Mouse (Mus musculus): Measurements from ENCODE around the gene Zfp983.
"Not testable (repeated sequence)": the region's sequence is repeated elsewhere in the genome, so short reads cannot be mapped to it uniquely, and the experiment has no call there.

Gene Zfp983

DNA sequence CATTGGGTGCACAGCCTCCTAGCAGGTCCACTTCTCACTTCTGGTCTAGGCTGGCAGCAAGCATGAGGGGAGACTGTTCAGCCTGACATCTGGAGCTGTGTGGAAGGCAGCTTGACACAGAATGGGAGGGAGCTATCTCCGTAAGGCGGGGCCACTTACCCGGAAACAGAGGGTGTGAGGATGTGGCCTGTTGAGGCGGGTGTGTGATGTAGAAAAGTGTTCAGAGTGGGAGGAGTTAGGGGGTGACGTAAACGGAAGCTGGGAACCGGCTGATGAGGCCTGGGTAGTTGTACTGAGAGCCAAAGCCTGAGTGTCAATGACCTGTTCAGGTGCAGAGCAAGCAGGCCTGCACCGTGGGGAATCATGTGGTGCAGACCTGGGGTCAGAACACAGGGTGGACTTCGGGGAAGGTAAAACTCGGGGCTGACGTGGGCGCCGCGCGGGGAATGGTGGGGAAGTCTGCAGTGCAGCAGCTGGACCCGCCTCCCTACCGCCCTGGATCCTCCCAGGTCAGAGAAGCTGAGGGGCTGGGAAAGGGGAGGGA, at the start of gene Zfp983:
Gene Zfp983 (plus strand): TSS at position 261 of the 544 bp plus-strand sequence.
- peak; percentile 79 for DNase-seq (ENCODE audit: low spot score)

- DNase-seq (ENCODE audit: low spot score): no peak
Measured at GRCm38 (mm10) chr17:21616356-21616755, 34.1 kb upstream of the Zfp983 start.

DNA sequence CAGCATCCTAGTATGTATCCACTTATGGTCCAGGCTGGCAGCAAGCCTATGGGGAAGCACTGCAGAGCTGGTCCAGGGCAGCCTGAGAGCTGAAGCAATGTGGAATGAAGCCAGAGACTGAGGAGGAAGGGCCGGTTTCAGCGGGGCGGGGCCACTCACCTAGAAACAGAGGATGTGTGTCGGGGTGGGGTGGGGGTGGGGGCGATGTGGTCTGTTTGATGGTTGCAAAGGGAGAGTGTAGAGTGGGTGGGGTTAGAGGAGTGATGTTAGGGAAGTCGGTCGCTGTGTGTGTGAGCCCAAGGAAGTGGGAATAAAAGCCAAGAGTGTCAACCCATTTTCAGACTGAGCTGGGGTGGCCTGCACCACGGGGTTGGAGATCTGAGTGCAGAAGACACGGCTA, 33.1 kb upstream of the Zfp983 start:
- no peak for DNase-seq (ENCODE audit: low spot score)

GRCm38 (mm10) chr17:21623647-21624046, 26.8 kb upstream of the Zfp983 start:
- DNase-seq (ENCODE audit: low spot score): no peak

DNA sequence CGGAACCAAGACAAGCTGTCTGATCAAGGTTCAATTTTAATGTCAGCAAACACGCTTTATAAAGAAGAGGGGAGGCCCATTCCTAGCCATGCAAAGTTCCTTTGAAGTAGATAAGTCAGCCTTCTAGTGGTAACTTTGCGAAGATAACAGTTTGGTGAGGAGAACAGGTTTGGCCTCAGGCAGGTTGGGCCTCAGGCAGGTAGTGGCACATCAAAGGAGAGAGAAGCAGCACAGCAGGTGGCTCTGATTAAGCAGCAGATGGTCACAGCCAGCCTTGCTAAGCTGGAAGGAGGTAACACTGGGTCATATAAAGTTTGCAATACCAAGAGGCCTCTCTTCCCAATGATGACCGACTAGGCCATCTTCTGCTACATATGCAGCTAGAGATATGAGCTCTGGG, 14.7 kb upstream of the Zfp983 start:
- not testable (repeated sequence) for DNase-seq (ENCODE audit: low spot score)

GRCm38 (mm10) chr17:21648791-21649190, 1.6 kb upstream of the Zfp983 start:
- DNase-seq (ENCODE audit: low spot score): no peak

GRCm38 (mm10) chr17:21649936-21650335, 488 bp upstream of the Zfp983 start:
- DNase-seq (ENCODE audit: low spot score): no peak

DNA sequence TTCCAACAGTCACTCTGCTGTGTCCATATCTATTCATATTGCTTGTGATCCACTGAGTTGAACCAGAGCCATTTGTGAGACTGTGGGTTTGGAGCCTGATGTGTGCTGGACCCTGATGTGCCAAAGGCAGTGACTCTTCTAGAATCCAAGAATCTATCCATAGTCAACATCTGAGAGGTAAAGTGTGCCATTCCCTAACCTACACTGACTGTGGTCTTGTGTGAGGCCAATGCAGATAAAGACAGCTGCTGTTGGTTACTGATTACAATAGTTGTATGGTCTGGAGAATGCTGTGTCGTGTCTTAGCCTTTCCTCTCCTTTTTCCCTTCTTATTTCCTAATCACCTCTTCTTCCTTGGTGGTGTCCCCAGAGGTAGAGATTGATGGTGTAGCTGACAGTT, 28.4 kb downstream of the Zfp983 start:
- DNase-seq (ENCODE audit: low spot score): not testable (repeated sequence)

DNA sequence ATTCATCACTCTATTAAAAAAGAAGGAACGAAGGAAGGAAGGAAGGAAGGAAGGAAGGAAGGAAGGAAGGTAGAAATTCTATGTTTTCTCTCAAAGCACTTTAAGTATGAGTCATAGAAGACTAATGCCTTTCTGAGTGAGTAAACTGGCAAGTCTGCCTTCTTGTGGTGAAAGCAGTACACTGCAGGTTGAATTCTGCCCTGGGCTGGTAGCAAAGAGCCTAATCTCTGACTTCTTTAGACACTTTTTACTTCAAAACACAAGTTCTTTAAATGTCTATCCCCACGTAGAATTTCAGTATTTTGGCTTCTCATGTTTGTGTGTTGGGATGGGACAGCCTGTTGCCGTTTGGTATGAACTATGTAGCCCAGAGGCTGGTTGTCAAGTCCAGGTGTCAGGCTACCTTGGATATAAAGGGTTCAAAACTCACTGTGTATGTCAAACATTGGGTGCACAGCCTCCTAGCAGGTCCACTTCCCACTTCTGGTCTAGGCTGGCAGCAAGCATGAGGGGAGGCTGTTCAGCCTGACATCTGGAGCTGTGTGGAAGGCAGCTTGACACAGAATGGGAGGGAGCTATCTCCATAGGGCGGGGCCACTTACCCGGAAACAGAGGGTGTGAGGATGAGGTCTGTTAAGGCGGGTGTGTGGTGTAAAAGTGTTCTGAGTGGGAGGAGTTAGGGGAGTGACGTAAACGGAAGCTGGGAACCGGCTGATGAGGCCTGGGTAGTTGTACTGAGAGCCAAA, 29.0 kb downstream of the Zfp983 start:
- peak; percentile 87 for DNase-seq (ENCODE audit: low spot score)

DNA sequence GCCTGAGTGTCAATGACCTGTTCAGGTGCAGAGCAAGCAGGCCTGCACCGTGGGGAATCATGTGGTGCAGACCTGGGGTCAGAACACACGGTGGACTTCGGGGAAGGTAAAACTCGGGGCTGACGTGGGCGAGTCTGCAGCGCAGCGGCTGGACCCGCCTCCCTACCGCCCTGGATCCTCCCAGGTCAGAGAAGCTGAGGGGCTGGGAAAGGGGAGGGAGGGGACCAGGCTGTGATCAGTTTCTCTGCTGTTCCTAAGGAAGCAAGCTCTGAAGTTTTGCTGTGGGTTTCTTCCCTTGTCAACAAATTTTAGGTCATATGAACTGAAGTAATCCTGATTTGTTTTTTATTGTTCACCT, 29.6 kb downstream of the Zfp983 start:
- DNase-seq (ENCODE audit: low spot score): not testable (repeated sequence)

DNA sequence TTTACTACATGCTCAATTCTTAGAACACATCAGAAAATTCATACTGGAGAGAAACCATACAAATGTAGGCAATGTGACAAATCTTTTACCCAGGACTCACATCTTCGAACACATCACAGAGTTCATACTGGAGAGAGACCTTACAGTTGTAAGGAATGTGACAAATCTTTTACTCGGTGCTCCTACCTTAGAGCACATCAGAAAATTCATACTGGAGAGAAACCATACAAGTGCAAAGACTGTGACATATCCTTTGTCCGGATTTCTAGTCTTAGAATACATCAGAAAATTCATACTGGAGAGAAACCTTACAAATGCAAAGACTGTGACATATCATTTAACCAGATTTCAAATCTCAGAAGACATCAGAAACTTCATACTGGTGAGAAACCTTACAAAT, 41.1 kb downstream of the Zfp983 start, which contains the start of gene Gm10226:
Gene Gm10226 (plus strand): TSS at position 301 of the 400 bp plus-strand sequence.
- DNase-seq (ENCODE audit: low spot score): no peak

DNA sequence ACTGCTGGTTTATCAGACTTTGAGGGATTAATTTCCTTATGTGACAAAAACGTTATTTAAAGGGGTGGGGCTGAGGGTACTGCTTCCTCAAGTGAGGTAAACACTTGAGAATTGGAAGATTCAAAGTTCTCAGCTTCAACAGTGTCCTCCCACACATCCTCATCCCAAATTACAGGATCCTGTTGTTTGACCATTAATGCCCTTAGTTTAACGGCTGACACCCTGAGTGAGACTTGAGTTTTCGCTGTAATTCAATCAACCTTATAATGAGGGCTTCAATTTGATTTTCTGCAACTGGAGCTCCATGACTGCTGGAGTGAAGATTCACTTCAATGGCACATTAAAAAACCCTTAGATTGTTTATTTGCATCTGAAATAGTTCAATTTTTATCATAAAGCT, 42.9 kb downstream of the Zfp983 start:
- no peak for DNase-seq (ENCODE audit: low spot score)

DNA sequence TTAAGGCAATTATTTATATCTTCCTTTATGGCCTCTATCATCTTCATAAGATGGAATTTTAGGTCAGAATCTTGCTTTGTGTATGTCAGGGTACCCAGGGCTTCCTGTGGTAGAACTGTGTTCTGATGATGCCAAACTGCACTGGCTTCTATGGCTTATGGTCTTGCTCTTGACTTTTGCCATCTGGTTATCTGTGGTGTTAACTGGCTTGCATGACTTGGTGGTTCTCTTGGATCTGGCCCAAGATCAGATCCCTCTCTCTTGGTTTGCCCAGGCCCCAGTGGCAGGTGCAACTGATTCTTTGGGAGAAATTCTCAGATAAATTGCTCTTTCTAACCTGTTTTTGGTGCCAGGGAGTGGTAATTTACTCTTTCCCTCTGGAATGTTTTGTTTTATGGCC, 45.6 kb downstream of the Zfp983 start:
- no peak for DNase-seq (ENCODE audit: low spot score)

DNA sequence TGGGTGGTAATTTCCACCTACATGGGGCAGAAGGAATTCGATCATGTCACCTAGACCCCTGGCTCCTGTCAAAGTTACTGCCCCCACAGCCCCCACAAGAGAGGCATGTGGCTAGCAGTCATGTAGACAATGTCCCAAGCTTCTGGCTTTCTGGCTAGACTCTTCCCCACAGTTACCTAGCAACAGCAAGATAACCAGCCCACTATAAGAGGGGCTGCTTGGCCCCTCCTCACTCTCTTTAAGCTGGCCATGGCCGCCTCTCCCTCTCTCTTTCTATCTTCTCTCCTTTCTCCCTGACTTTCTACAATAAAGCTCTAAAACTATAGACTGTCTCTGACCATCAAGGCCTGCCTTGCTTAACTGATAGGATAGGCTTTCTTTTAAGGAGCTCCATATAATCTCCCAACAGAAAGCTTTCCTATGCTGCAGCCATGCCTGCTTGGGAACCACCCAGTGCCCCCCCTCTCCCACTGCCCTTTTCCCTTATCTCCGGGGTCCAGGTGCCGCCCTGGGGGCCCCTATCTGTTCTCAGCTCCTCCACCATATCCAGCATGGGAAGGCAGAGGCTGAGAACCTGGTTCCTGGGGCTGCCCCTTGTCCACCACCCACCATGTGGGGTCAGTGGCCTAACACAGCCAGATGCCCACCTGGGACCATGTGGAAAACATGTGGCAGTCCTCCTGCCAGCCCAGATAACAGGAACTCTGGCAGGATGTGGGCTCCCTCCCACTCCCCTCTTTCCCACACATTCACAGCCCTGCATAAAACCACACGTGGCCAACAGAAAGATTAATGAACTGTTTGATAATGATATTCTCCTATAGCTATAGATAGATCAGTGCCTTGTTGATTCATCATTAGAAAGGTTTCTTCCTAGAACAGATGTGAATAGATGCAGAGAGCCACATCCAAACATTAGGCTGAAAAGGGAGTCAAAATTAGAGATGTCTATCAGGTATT, 52.1 kb downstream of the Zfp983 start:
- no peak for DNase-seq (ENCODE audit: low spot score)

DNA sequence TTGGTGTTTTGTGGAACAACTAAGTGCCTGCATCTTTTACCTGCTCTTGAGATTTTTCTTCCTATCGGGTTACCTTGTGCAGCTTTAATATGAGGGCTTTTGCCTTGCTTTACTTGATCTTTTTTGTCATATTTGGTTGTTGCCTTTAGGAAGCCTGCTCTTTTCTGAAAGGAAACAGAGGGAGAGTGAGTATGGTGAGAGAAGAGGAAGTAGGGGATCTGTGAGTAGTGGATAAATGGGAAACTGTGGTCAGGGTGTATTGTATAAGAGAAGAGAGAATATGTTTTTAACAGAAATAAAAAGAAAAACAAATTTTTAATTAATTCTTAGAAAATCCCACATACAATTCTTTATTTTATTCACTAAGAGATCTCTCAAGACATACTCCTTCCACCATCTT, 53.0 kb downstream of the Zfp983 start:
- no peak for DNase-seq (ENCODE audit: low spot score)

GRCm38 (mm10) chr17:21707343-21707996, 57.0 kb downstream of the Zfp983 start, which contains the start of gene Zfp760:
Zfp760 (plus strand) TSS chr17:21707741.
- peak; percentile 84 for DNase-seq (ENCODE audit: low spot score)

GRCm38 (mm10) chr17:21708401-21708800, 58.0 kb downstream of the Zfp983 start:
- DNase-seq (ENCODE audit: low spot score): no peak
